In genomic region chr7:142655633-142656032, GRCm38 (mm10) we compare ENCODE assay signal across 11 mouse cellular contexts. TPM values are rescaled to one million over a fixed set of nuclear protein-coding genes. Genes with fewer than 3 reads are reported as not detected.
DNase-seq lines count a peak whose midpoint lies in the region; ATAC-seq lines count a peak whose summit lies in the region.
"Had no signal": no experiment of that assay in that cellular context is flagged by ENCODE, and none has a peak within 500 bp of the region (broad histone marks: within the 10 kb centered on the region; RNA-seq: fewer than 3 reads in every experiment).

No protein-coding gene starts in this region.

- peak overlapping the region; percentile 63 for H3K4me3 ChIP-seq in kidney, embryonic 16.5 days (ENCODE audit: low read length)
- peak overlapping the region; percentile 52 for H3K4me3 ChIP-seq in intestine, embryonic 16.5 days (ENCODE audit: low read length)
- peak overlapping the region; percentile 4; the same call in 1 of the 2 replicates for H3K4me3 ChIP-seq in neural tube, embryonic 14.5 days (ENCODE audit: low read depth, low read length)
- no peak overlapping the region for H3K4me3 ChIP-seq in midbrain, embryonic 16.5 days (ENCODE audit: low read depth, low read length)

- WGBS in kidney, embryonic 16.5 days = 9% methylated on average over 11 of the region's 11 CpGs
- WGBS in intestine, embryonic 16.5 days = 15% methylated on average over 11 of the region's 11 CpGs
- 10% methylated on average over 11 of the region's 11 CpGs for WGBS in neural tube, embryonic 14.5 days
- WGBS in midbrain, embryonic 16.5 days = 3% methylated on average over 11 of the region's 11 CpGs

- H3K9ac ChIP-seq in kidney, embryonic 16.5 days (replicated peaks; ENCODE audit: low read length) = peak overlapping the region; percentile 58
- H3K9ac ChIP-seq in intestine, embryonic 16.5 days (ENCODE audit: low read depth, low read length) = peak overlapping the region; percentile 63
- H3K9ac ChIP-seq in neural tube, embryonic 14.5 days (replicated peaks; ENCODE audit: low read depth, low read length) = no peak overlapping the region
- H3K9ac ChIP-seq in midbrain, embryonic 16.5 days (ENCODE audit: low read depth, low read length) = no peak overlapping the region

- DNase-seq in embryo, embryonic 9.5 days (ENCODE audit: extremely low spot score) = peak; percentile 10
- no peak for DNase-seq in embryo, embryonic 10.5 days (ENCODE audit: low spot score)
- no peak for DNase-seq in kidney, postnatal 25 days
- DNase-seq in layer of hippocampus, adult 9-11 months = no peak
- DNase-seq: cerebellum, adult 8-10 months; layer of hippocampus, postnatal 36 days had no signal

- peaks cover 74% of the 10 kb centered on the region for H3K27me3 ChIP-seq in kidney, embryonic 16.5 days (ENCODE audit: insufficient read depth, low read length)
- peaks cover 48% of the 10 kb centered on the region for H3K27me3 ChIP-seq in intestine, embryonic 16.5 days (replicated peaks; ENCODE audit: control insufficient read depth, insufficient read depth, low read length)
- H3K27me3 ChIP-seq in neural tube, embryonic 14.5 days (ENCODE audit: control insufficient read depth, insufficient read depth, low read length) = peaks cover 44% of the 10 kb centered on the region
- H3K27me3 ChIP-seq in midbrain, embryonic 16.5 days (ENCODE audit: control insufficient read depth, insufficient read depth, low read depth, low read length) = peaks cover 78% of the 10 kb centered on the region

- H3K4me1 ChIP-seq in kidney, embryonic 16.5 days (ENCODE audit: insufficient read depth, low read length) = peaks cover 44% of the 10 kb centered on the region
- H3K4me1 ChIP-seq in intestine, embryonic 16.5 days (ENCODE audit: control insufficient read depth, insufficient read depth, low read length) = peaks cover 16% of the 10 kb centered on the region
- H3K4me1 ChIP-seq in neural tube, embryonic 14.5 days (ENCODE audit: control insufficient read depth, insufficient read depth, low read length) = 0 out of 2 replicates have a peak, but pooled peaks cover 9% of the 10 kb centered on the region
- H3K4me1 ChIP-seq in midbrain, embryonic 16.5 days (ENCODE audit: control insufficient read depth, insufficient read depth, low read length) = peaks cover 18% of the 10 kb centered on the region

- no peaks in the 10 kb centered on the region for H3K9me3 ChIP-seq in kidney, embryonic 16.5 days (ENCODE audit: low read length)
- no peaks in the 10 kb centered on the region for H3K9me3 ChIP-seq in intestine, embryonic 16.5 days (ENCODE audit: control insufficient read depth, low read length)
- no peaks in the 10 kb centered on the region for H3K9me3 ChIP-seq in neural tube, embryonic 14.5 days (ENCODE audit: control insufficient read depth, low read length)
- H3K9me3 ChIP-seq in midbrain, embryonic 16.5 days (replicated peaks; ENCODE audit: control insufficient read depth, low read length, poor library complexity, severe bottlenecking) = no peaks in the 10 kb centered on the region

- peak overlapping the region; percentile 65 for H3K4me2 ChIP-seq in kidney, embryonic 16.5 days (replicated peaks; ENCODE audit: low read depth, low read length)
- H3K4me2 ChIP-seq in intestine, embryonic 16.5 days (ENCODE audit: low read depth, low read length) = peak overlapping the region; percentile 55
- no peak overlapping the region for H3K4me2 ChIP-seq in neural tube, embryonic 14.5 days (ENCODE audit: low read depth, low read length)
- no peak overlapping the region for H3K4me2 ChIP-seq in midbrain, embryonic 16.5 days (ENCODE audit: low read length)

- no peak for ATAC-seq in kidney, embryonic 16.5 days (ENCODE audit: low FRiP score, low TSS enrichment)
- no peak for ATAC-seq in intestine, embryonic 16.5 days
- no peak for ATAC-seq in neural tube, embryonic 14.5 days (ENCODE audit: low read depth)
- ATAC-seq in midbrain, embryonic 16.5 days = no peak
- ATAC-seq: forebrain, embryonic 16.5 days had no signal

- H3K27ac ChIP-seq in kidney, embryonic 16.5 days (ENCODE audit: low read length) = no peak overlapping the region
- H3K27ac ChIP-seq in intestine, embryonic 16.5 days (ENCODE audit: low read length) = peak overlapping the region; percentile 63
- no peak overlapping the region for H3K27ac ChIP-seq in neural tube, embryonic 14.5 days (ENCODE audit: low read depth, low read length)
- H3K27ac ChIP-seq in midbrain, embryonic 16.5 days (ENCODE audit: low read length) = no peak overlapping the region

- H3K36me3 ChIP-seq in kidney, embryonic 16.5 days (ENCODE audit: insufficient read depth, low read length) = peaks cover 19% of the 10 kb centered on the region; the same call in 1 of the 2 replicates
- no peaks in the 10 kb centered on the region; the same call in 1 of the 2 replicates for H3K36me3 ChIP-seq in intestine, embryonic 16.5 days (ENCODE audit: control insufficient read depth, insufficient read depth, low read length)
- no peaks in the 10 kb centered on the region for H3K36me3 ChIP-seq in neural tube, embryonic 14.5 days (ENCODE audit: control insufficient read depth, insufficient read depth, low read length)
- no peaks in the 10 kb centered on the region for H3K36me3 ChIP-seq in midbrain, embryonic 16.5 days (ENCODE audit: control insufficient read depth, insufficient read depth, low read length)

RNA-seq across cellular contexts. Expression of gene Igf2, which starts 11.0 kb away (rescaled TPM):
- polyA plus RNA-seq in kidney, embryonic 16.5 days (2015; fragmentation: Nextera tagmentation; extraction: Ambion mirVana) = 516 and 585 TPM in 2 replicates
- polyA plus RNA-seq in intestine, embryonic 16.5 days (2015; fragmentation: Nextera tagmentation; extraction: Ambion mirVana) = 757 and 778 TPM in 2 replicates
- 24.6 and 171 TPM in 2 replicates for polyA plus RNA-seq in neural tube, embryonic 14.5 days (2014; fragmentation: Nextera tagmentation; extraction: Ambion mirVana)
- 88.2 and 90.7 TPM in 2 replicates for polyA plus RNA-seq in midbrain, embryonic 16.5 days (2015; fragmentation: Nextera tagmentation; extraction: Ambion mirVana)

RNA-seq across cellular contexts. Expression of gene Gm49394, which starts 14.1 kb away (rescaled TPM):
- 0.07 TPM in 1 of 2 replicates, not detected in the other for polyA plus RNA-seq in kidney, embryonic 16.5 days (2015; fragmentation: Nextera tagmentation; extraction: Ambion mirVana)
- polyA plus RNA-seq in intestine, embryonic 16.5 days (2015; fragmentation: Nextera tagmentation; extraction: Ambion mirVana) = 1.1 and 1.9 TPM in 2 replicates
- polyA plus RNA-seq in neural tube, embryonic 14.5 days (2014; fragmentation: Nextera tagmentation; extraction: Ambion mirVana) = not detected in 2 replicates
- polyA plus RNA-seq in midbrain, embryonic 16.5 days (2015; fragmentation: Nextera tagmentation; extraction: Ambion mirVana) = not detected in 2 replicates
- polyA plus RNA-seq: forebrain, embryonic 16.5 days had no signal

Comparison
In these comparisons a context has a peak if more than half of its experiments do, and no peak if none do; other contexts are left out.
1. H3K4me2 ChIP-seq: peak in kidney, embryonic 16.5 days (single experiment) and intestine, embryonic 16.5 days (single experiment); none in neural tube, embryonic 14.5 days (single experiment) and midbrain, embryonic 16.5 days (single experiment).
2. H3K9ac ChIP-seq: peak in kidney, embryonic 16.5 days (single experiment) and intestine, embryonic 16.5 days (single experiment); none in neural tube, embryonic 14.5 days (single experiment) and midbrain, embryonic 16.5 days (single experiment).